Mouse (Mus musculus): ENCODE measurements around the gene Dalrd3. TPM values are rescaled to one million over a fixed set of nuclear protein-coding genes. Genes with fewer than 3 reads are reported as not detected.

Dalrd3 gene
- polyA plus RNA-seq (2012; rRNA removed) = 38.4 and 45.4 TPM in 2 replicates

GRCm38 (mm10) chr9:108569381-108570206 lies at the start of gene Dalrd3:
TSS of gene Dalrd3 (plus strand) at chr9:108569886.

DNA sequence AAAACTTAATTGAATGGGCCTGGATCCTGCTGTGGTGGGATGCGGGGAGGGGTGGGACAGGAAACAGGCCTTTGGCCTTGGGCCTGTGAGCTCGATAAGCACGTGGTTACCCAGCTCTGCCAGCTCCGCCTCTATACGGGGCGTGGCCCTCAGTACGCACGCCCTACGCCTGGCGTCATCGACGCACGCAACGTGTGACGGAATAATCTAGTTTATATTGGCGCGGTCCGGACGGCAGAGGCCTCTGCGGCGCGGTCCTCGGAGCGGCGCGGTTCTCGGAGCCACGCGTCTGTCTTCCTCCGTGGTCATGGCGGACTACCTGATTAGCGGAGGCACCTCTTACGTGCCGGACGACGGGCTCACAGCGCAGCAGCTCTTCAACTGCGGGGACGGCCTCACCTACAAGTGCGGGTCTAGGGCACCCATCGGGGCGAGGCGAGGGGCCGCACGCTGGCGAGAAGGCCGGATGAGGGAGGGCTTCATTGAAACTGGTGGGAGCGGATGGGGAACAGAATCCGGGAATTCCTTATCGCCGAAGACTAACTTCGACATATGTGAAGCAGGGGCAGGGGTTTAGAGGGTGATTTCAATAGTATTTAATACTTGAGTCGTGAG lies 9.4 kb upstream of the Dalrd3 start, which contains the start of gene Impdh2:
TSS of gene Impdh2 (plus strand) at position 60 of the 615 bp plus-strand sequence.

GRCm38 (mm10) chr9:108566815-108567776 lies 2.6 kb upstream of the Dalrd3 start, which contains the start of gene Ndufaf3:
TSS of gene Ndufaf3 (minus strand) at chr9:108567434.

DNA sequence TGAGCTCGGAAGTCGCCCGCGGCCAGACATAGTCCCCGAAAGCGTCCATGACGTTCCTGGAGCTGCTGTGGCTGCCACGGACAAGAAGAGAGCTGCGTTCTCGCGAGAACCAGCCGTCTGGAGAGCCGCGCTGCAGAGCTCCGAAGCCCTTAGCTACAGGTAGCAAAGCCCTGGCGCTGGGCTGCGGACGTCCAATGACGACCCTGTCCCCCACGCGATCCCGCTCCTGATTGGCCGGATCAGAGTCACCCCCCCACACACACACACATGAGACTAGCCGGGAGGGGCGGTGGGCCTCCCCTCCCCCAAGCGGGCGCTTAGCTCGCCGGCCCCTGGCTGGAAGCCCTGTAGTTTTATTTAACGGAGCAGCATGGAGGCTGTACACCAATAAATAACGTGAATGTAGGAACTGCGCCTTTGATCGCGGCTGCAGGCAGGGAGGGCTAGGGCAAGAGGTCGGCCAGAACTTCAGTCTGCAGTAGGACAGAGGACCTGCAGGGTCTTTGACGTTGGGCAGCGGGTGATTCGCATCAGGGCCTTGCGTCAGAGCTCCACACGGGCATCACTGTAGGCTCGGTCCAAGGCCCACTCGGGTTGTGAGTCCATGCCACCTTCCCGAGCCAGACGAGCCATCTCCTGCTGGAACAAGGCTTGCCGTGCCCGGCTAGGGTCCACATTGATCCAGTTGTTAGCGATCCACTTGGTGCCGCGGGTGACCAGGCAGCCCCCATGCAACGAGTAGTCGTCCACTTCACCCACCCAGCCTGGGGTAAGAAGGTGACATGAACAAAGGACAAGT lies 9.1 kb downstream of the Dalrd3 start, which contains the start of gene Wdr6:
TSS of gene Wdr6 (minus strand) at position 195 of the 799 bp plus-strand sequence.

GRCm38 (mm10) chr9:108596998-108597764 lies 27.5 kb downstream of the Dalrd3 start, which contains the start of gene P4htm:
TSS of gene P4htm (minus strand) at chr9:108597667.

Other genes starting within 250 kb of the Dalrd3 start
- 3,245 and 3,712 TPM in 2 replicates for gene Gpx1, start 231.0 kb upstream of the Dalrd3 start, polyA plus RNA-seq (2012; rRNA removed)
- gene Usp4, start 222.0 kb upstream of the Dalrd3 start, polyA plus RNA-seq (2012; rRNA removed) = 36.5 and 40.0 TPM in 2 replicates
- 0.36 and 0.61 TPM in 2 replicates for gene 1700102P08Rik, start 177.1 kb upstream of the Dalrd3 start, polyA plus RNA-seq (2012; rRNA removed)
- gene Ccdc36, start 141.4 kb upstream of the Dalrd3 start, polyA plus RNA-seq (2012; rRNA removed) = 0.17 TPM in 2 replicates
- not detected in 2 replicates for gene BC048562, start 133.4 kb upstream of the Dalrd3 start, polyA plus RNA-seq (2012; rRNA removed)
- gene Ccdc71, start 109.4 kb upstream of the Dalrd3 start, polyA plus RNA-seq (2012; rRNA removed) = 9.1 and 10.2 TPM in 2 replicates
- 10.9 and 12.7 TPM in 2 replicates for gene Klhdc8b, start 108.3 kb upstream of the Dalrd3 start, polyA plus RNA-seq (2012; rRNA removed)
- 7.2 and 7.9 TPM in 2 replicates for gene Lamb2, start 90.2 kb upstream of the Dalrd3 start, polyA plus RNA-seq (2012; rRNA removed)
- 29.8 and 34.1 TPM in 2 replicates for gene Usp19, start 79.3 kb upstream of the Dalrd3 start, polyA plus RNA-seq (2012; rRNA removed)
- gene Qars, start 62.2 kb upstream of the Dalrd3 start, polyA plus RNA-seq (2012; rRNA removed) = 97.1 and 108 TPM in 2 replicates
- gene Qrich1, start 53.1 kb upstream of the Dalrd3 start, polyA plus RNA-seq (2012; rRNA removed) = 36.9 and 46.0 TPM in 2 replicates
- 120 and 136 TPM in 2 replicates for gene Impdh2, start 9.6 kb upstream of the Dalrd3 start, polyA plus RNA-seq (2012; rRNA removed)
- 9.9 and 11.3 TPM in 2 replicates for gene Ndufaf3, start 2.5 kb upstream of the Dalrd3 start, polyA plus RNA-seq (2012; rRNA removed)
- 7.5 and 8.5 TPM in 2 replicates for gene Wdr6, start 8.9 kb downstream of the Dalrd3 start, polyA plus RNA-seq (2012; rRNA removed)
- 0.63 and 0.67 TPM in 2 replicates for gene P4htm, start 27.8 kb downstream of the Dalrd3 start, polyA plus RNA-seq (2012; rRNA removed)
- gene Arih2, start 79.5 kb downstream of the Dalrd3 start, polyA plus RNA-seq (2012; rRNA removed) = 18.2 and 20.6 TPM in 2 replicates
- 6.8 and 9.3 TPM in 2 replicates for gene Slc25a20, start 92.2 kb downstream of the Dalrd3 start, polyA plus RNA-seq (2012; rRNA removed)
- 5.9 and 7.1 TPM in 2 replicates for gene Prkar2a, start 119.4 kb downstream of the Dalrd3 start, polyA plus RNA-seq (2012; rRNA removed)
- gene Ip6k2, start 213.9 kb downstream of the Dalrd3 start, polyA plus RNA-seq (2012; rRNA removed) = 27.8 and 29.7 TPM in 2 replicates
- 3.3 and 3.9 TPM in 2 replicates for gene Nckipsd, start 238.5 kb downstream of the Dalrd3 start, polyA plus RNA-seq (2012; rRNA removed)